Mouse (Mus musculus) inflammation-experienced regulatory T-cells, adult 16 weeks (primary cell): ENCODE results near the gene Slc9a7. TPM values are rescaled to one million over a fixed set of nuclear protein-coding genes. Genes with fewer than 3 reads are reported as not detected.

Experiments used
- polyA plus RNA-seq: library from polyadenylated mRNA; unstranded; fragments of 100-300 nt; shearing (Covaris generic); gene quantifications from one replicate; pipeline ENCODE4 v1.2.1, GENCODE M21; 2017

Slc9a7 gene
- polyA plus RNA-seq: 20.3 TPM

GRCm38 (mm10) chrX:20291282-20292039, at the start of gene Slc9a7:
TSS of gene Slc9a7 (minus strand) at chrX:20291807.

GRCm38 (mm10) chrX:20059381-20059971, 232.1 kb downstream of the Slc9a7 start, which contains the start of gene Chst7:
TSS of gene Chst7 (plus strand) at chrX:20059560.

Other genes with a start within 250 kb of the Slc9a7 start
- gene Chst7, start 232.2 kb downstream of the Slc9a7 start, polyA plus RNA-seq: not detected
- 17.1 TPM for gene Rp2, start 72.7 kb upstream of the Slc9a7 start, polyA plus RNA-seq
- gene Jade3, start 133.9 kb upstream of the Slc9a7 start, polyA plus RNA-seq: 3.9 TPM